Mouse (Mus musculus) fat pad, adult 2 months (tissue): ENCODE data around the gene Myo1a.
A peak's percentile ranks its signal among the peaks of the same experiment; 100 is the strongest.
"Not testable (repeated sequence)": the region's sequence is repeated elsewhere in the genome, so short reads cannot be mapped to it uniquely, and the experiment has no call there.

ENCODE experiments used
- DNase-seq: peaks from one replicate; pipeline ENCODE4 v3.0.0-alpha.2; 2011; ENCODE audit warnings: low read depth, low spot score; ENCODE audit errors: extremely low read depth

The Myo1a gene

DNA sequence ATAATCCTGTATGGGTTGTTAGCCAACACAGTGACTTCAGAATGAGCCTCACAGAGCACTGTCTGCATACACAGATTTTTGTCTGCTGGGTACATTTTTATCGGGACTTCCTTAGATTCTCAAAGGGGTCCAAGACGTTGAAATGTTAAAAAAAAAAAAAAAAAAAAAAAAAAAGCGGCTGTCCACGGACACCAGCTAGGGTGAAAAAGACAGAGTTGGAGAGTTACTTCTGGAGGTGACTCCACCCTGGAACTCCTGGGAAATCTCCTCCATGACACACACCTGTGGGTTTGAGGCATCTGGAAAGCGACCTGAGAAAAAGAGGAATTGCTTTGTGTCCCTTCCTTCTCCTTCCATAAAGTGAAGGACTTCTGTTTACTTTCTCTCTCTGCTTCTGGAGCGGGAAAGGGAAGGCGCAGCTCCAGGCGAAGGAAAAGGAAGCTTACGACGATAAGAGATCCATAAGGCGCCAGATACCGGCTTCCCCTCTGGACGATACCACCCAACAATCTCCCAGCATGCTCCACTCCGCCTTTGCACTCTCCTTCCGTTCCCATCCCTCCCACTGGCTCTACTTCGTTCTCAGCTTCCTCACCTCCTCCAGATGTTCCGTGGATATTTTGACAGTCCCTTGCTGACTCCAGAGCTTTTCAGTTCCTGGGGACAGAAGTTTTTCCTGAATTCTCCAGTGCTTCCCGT is 50.9 kb downstream of the Myo1a start:
- no peak for DNase-seq

DNA sequence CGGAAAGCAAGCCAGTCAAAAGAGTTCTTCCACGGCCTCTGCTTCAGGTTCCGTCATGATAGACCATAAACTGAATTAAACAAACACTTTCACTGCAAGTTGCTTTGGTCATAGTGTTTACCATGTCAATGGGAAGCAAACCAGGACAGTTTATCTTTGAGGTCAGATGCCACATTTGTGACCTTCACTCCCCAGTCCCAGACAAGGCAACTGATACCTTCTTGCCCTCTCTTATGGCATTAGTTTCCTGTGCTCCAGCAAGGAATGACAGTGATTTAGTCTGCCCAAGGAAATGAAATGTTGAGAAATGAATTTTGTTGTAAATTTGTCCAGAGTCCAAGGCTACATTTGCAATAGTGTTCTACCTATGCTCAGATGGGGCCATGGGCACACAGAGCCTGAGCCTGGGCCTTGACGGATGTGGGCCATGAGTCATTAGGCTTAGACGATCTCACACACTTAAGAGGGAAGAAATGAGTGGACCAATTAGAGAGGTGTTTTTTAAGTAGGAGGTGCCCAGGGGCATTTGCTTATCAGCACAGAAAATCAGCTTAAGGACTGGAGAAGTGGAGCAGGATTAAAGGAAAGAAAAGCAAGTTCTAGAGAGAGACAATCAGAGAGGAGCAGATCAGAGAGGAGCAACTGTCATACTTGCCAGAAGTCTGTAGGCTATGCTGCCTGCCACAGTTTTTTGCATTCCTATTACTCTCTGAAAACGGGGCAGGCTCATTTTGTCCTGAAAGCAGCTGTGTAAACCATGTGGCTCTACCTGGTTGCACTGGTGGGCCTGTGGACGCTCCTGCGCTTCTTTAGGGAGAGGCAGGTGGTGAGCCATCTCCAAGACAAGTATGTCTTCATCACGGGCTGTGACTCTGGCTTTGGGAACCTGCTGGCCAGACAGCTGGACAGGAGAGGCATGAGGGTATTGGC is 54.5 kb downstream of the Myo1a start, which contains the start of the genes Rdh1 and Rdh16f1:
Gene Rdh1, plus strand, starts transcription at position 541 of the 930 bp plus-strand sequence.
Gene Rdh16f1, plus strand, starts transcription at position 607 of the 930 bp plus-strand sequence.
- DNase-seq: peak; percentile 99

DNA sequence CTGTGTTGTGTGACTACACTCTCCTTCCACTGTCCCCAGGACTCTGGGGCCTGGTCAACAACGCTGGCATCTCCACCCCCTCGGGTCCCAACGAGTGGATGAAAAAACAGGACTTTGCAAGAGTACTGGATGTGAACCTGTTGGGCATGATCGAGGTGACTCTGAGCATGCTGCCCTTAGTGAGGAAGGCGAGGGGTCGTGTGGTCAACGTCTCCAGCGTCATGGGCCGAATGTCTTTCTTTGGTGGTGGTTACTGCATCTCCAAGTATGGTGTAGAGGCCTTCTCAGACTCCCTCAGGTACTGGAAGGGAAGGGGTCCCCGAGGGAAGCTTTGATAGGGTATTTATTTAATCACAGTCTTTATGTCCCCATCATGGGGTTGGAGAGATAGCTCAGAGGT is 58.0 kb downstream of the Myo1a start:
- DNase-seq: not testable (repeated sequence)

DNA sequence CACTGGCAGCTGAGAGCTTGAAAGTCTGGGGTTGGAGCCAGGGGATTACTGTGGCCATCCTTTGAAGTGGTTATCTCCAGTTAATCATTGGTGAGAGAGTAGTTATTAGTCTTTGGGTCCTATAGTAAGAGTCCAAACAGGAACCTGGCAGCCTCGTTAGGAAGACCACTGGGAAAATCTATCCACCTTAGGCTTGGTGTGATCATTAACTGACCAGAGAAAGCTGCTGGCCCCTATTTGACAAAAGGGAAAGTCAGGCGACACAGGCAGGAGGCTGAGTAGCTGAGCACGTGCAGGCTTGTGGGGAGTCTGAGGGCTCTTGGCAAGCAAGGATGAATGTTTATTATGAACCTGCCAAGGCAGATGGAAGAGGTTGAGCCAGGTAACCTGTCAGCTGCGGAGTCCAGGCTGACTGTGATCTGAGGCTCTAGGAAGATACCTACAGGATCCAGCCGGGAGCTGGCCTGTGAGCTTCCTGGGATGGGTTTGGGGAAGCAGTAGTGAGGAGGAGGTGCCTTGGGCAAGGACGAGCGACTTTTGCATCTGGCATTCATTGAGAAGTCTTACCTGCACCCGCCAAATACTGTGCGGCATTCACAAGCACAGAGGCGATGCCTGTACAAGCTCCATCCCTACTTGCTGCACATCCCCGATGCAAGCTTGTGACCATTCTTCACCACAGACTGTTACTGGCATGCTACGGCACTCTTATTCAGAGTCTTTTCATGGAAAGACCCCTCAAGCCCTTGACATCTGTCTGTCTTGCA is 59.1 kb downstream of the Myo1a start:
- no peak for DNase-seq

DNA sequence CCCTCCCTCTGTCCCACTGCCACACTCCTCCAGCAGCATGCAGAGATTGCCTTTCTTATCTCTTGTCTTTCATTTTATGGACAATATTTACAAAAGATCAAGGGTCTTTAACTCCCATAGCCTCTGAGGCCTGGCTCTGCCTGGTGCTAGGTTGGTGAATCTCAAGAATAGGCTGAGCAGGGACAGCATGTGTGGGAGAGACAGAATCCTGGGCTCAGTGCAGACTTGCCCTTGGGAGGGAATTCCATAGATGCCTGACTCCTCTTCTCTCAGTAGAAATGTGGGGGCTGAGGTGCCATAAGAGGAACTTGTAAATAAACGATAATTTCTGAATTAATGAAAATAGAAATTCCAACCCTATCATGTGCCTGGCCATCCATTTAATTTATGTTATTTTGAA is 61.6 kb downstream of the Myo1a start:
- no peak for DNase-seq
